Mouse (Mus musculus) kidney, adult 18-20 months (tissue): ENCODE data around the gene Gm10401.

Source experiments
- DNase-seq: peaks from one replicate; pipeline ENCODE4 v3.0.0; 2021

Gene Gm10401

DNA sequence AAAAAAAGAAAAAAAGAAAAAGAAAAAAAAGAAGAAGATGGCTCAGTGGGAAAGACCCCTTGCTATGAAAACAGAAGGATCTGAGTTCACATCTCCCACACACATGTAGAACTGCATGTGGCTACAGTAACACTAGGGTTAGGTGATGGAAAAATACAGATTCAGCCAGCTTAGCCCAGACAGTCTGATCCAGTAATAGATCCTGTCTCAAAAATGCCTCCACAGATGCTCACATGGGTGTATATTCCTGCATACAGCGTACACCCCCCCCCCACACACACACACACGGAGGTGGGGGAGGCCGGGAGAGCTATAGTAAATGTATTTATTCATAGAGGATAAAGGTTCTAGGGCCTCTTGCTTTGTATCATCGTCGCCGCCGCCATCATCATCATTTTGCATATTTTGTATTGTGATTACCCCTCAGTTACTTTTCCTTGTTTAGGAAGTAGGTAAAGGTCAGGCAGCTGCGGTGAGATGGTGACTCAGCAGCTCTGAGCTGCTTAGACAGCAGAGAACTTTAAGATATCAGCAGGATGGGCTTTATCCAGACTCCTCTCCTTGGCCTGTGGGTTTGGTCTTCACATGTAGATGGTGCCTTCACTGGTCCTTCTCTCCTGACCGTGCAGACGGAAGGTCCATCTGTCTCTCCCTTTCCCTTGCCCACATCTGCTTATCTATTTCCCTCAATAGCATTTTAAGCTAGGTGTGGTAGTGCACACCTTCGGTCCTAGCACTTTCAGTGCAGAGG, 29.2 kb downstream of the Gm10401 start:
- no peak for DNase-seq

DNA sequence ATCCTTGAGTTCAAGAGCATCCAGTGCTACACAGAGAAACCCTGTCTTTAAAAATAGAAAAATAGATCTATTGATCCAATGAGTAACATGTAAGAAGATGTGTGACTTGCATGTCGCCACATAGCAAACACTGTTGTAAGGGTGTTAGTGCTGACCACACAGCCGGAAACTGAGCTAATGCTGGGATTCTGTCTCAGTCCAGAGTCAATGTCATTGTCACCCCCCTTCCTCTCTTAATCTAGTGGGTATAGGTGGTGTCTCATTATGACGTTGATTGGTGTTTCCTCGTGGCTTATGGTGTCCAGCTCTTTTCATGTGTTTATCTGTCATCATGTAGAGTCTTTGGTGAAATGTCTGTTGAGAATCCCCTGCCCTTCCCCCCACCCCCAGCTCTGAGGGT, 31.9 kb downstream of the Gm10401 start:
- DNase-seq: no peak

DNA sequence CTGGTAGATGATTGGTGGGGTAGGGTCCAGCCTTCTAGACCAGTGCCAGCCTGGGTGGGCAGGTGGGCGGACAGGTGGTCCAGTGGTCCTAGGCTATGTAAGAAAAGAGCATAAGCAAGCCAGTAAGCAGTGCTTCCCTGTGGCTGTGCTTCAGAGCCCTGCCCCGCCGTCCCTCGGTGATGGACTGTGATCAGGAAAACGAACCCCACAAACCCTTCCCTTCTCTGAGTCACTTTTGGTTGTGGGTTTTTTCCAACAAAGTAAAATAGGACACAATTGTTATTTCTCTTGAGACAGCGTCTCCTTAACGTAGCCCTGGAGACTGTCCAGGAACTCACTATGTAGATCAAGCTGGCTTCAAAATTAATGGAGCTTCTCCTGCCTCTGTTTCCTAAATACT, 34.7 kb downstream of the Gm10401 start:
- DNase-seq: no peak

- no peak for DNase-seq
Measured at GRCm38 (mm10) chr5:115062566-115062965, 35.5 kb downstream of the Gm10401 start.

GRCm38 (mm10) chr5:115060977-115061376, 37.1 kb downstream of the Gm10401 start:
- DNase-seq: no peak

- DNase-seq: no peak
Measured at GRCm38 (mm10) chr5:115060067-115060695, 37.9 kb downstream of the Gm10401 start.

- DNase-seq: no peak
Measured at GRCm38 (mm10) chr5:115058584-115059297, 39.4 kb downstream of the Gm10401 start.

- no peak for DNase-seq
Measured at GRCm38 (mm10) chr5:115057153-115057552, 40.9 kb downstream of the Gm10401 start.

- no peak for DNase-seq
Measured at GRCm38 (mm10) chr5:115055418-115055817, 42.7 kb downstream of the Gm10401 start.

DNA sequence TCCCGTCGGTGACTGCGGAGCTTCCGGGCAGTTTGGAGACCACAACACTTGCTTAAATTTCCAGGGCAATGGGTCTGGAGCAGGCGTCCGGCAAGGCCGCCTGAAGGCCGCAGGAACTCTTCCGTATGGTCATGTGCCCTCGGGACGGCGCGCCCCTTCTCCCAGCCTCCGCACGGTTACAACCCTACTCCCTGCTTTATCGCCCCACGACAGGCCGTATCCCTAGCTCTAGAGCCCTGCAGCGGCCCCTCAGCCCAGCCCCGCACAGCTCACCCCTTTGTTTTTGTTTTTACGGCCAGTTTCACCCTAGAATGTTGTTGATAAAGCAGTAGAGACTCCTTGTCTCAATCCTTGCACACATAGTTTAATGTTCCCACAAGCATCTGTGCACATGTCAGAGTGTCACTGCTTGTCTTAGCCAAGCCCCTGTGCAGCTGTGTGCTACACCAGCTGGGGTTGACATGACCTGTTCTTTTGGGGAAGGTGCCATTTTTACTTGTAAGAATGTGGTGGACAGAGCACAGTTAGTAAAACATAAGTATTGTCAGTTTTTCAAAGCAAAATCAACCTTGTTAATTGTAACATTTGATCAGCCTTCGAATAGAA, 44.2 kb downstream of the Gm10401 start:
- DNase-seq: no peak

GRCm38 (mm10) chr5:115052546-115052945, 45.5 kb downstream of the Gm10401 start:
- no peak for DNase-seq

DNA sequence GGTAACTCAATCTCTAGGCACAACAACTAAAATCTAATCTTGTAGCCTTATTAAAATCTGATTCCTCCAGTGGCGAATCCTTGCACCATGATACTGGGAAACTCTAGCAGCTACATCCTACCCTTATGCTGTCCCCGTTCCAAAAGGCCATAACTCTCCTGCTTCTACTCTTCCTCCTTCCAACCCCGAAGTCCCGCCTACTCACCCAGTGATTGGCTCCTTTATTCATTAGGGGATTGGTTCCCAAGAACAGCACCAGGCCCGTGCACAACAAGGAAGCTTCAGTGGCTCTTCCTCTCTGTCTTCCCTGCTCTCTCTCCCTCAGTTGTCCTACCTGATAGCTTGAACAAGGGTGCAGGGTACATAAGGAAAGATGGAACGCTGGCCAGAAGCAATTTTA, 47.3 kb downstream of the Gm10401 start:
- no peak for DNase-seq

GRCm38 (mm10) chr5:115049692-115050091, 48.4 kb downstream of the Gm10401 start:
- no peak for DNase-seq
